Mouse (Mus musculus) right cerebral cortex, postnatal 14 days (tissue): ENCODE measurements at regions not wholly inside any gene's neighbourhood (a gene's known extent, or its start where the extent isn't known, plus 50 kb on each side); places are given as distances from the start of the nearest gene placed in this dataset.

ENCODE experiments used
- DNase-seq: peaks from one replicate; pipeline ENCODE4 v3.0.0; 2022

GRCm38 (mm10) chr3:119890911-119891310, 106.6 kb upstream of the Ptbp2 start:
- no peak for DNase-seq

GRCm38 (mm10) chr3:119888487-119888886, 104.2 kb upstream of the Ptbp2 start:
- no peak for DNase-seq

- no peak for DNase-seq
Measured at GRCm38 (mm10) chr3:119876395-119876794, 92.1 kb upstream of the Ptbp2 start.

- no peak for DNase-seq
Measured at GRCm38 (mm10) chr3:119875061-119875460, 90.8 kb upstream of the Ptbp2 start.

GRCm38 (mm10) chr3:119862194-119862957, 78.1 kb upstream of the Ptbp2 start:
- DNase-seq, result peak; percentile 37
